Mouse (Mus musculus) liver (tissue): Measurements from ENCODE around the gene Phpt1.
A peak's percentile ranks its signal among the peaks of the same experiment; 100 is the strongest.

Source experiments
- DNase-seq: peaks from one replicate; pipeline ENCODE4 v3.0.0-alpha.2; 2020; ENCODE audit warnings: mixed read lengths

Gene Phpt1

GRCm38 (mm10) chr2:25574579-25575431 lies at the start of gene Phpt1, which contains the start of gene Mamdc4:
Gene Phpt1 (minus strand): TSS chr2:25575224.
Gene Mamdc4 (minus strand): TSS chr2:25574845.
- DNase-seq = peak; percentile 95

DNA sequence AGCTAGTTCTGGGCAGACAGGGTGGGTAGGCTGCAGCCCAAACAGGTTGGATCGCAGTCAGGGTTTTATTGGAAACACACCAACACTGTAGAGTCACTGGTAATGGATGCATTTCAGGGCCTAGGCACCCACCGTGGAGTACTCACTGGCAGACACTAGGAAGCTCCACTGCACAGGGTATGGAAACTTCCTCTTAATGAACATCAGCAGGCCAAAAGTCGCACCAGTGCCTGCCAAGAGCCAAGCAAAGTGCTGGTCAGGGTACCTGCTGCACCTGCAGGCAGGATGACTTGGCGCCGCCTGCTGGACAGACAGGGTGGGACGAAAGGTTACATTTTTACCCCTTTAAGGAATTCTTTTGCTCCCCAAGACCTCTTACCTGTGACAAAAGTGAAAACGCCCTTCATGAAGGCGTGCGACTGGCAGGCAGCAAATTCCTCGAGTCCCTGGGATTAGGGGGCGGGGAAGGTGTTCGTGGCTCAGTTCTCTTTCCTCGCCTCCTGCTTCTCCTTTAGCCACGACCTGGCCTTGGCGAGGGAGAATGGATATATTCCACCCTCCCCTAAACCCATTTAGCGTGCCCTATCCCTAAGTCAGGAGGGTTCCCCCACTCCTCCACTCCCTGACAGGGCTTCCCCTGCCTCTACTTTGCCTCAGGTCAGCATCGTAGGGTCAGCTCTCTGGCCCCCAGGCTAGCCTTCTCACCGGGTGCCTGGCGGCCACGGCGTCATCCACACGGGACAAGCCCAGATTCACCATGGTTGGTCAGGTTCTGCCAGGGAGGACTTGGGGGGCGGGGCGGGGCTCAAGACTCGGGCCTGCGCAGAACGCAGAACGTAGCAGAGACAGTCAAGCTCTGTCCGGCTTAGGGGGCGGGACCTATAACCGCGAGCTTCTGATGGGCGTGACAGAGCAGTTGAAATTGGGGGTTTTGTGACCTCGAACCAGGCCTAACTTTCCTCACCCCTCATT lies 46.5 kb upstream of the Phpt1 start, which contains the start of gene Tmem141:
TSS of gene Tmem141 (minus strand) at position 777 of the 972 bp plus-strand sequence.
- peak; percentile 83 for DNase-seq

- DNase-seq = no peak
Observed at GRCm38 (mm10) chr2:25620852-25621228, 45.8 kb upstream of the Phpt1 start.

- no peak for DNase-seq
Observed at GRCm38 (mm10) chr2:25620386-25620785, 45.4 kb upstream of the Phpt1 start.

DNA sequence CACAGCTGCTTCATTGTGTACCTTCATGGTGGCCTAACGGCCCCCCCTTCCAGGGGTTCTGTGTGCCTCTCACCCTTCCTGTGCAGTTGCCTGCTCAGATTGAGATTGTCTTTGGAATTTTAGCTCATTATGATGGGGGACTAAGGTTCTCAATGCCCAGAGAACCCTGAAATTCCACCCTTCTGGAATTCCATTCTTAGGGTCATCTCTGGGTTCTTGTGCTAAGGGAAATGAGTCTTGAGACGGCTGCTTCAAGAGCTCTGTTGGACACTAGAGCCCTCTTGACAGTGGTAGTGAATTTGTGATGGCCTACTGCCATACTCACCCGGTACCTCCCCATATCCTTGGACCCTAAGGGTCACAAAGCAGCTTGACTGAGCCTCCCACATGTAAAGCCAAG lies 42.6 kb upstream of the Phpt1 start, which contains the start of gene Ccdc183:
TSS of gene Ccdc183 (minus strand) at position 101 of the 400 bp plus-strand sequence.
- no peak for DNase-seq

- DNase-seq = no peak
Observed at GRCm38 (mm10) chr2:25616398-25616797, 41.4 kb upstream of the Phpt1 start.

- DNase-seq = no peak
Observed at GRCm38 (mm10) chr2:25608671-25609070, 33.6 kb upstream of the Phpt1 start.

DNA sequence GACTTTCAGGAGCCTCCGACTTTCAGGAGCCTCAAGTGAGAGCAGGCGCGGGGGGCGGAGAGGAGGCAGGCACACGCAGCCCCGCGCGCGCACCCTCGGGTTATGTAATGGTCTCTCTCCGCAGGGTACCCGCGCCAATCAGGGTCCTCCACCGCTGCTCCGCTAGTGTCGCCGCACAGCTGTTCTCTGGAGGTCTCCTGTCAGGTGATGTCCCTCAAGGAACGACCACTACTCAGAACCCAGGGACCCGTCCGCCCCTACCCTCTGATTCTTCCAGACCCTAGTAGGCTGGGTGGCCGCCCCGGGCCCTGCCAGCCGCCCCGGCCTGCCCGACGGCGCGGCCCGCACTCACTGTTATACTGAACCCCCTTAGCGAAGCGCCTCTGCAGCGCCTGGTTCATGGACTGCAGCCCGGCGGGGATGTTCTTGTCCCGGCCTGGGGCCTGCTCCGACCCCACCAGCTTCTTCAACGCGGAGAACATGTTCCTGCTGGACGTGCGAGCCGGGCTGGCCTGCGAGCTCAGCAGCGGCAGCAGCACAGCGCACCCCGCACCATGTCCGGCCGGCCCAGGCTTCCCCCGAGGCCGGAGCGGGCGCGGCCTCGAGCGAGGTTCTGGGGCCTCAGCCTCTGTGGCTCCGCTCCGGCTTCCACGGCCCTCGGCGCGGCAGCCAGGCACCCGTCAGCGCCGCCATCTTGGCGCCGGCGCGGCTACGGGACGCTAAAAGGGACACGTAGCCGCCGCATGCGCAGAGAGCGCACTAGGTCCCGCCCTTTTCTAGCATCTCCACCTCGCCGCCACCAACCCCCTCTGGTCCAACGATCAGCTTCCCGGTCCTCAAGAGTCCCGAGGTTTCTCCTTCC lies 33.0 kb upstream of the Phpt1 start, which contains the start of gene Rabl6:
TSS of gene Rabl6 (minus strand) at position 761 of the 862 bp plus-strand sequence.
- peak; percentile 88 for DNase-seq

GRCm38 (mm10) chr2:25602526-25602925 lies 27.5 kb upstream of the Phpt1 start:
- no peak for DNase-seq

DNA sequence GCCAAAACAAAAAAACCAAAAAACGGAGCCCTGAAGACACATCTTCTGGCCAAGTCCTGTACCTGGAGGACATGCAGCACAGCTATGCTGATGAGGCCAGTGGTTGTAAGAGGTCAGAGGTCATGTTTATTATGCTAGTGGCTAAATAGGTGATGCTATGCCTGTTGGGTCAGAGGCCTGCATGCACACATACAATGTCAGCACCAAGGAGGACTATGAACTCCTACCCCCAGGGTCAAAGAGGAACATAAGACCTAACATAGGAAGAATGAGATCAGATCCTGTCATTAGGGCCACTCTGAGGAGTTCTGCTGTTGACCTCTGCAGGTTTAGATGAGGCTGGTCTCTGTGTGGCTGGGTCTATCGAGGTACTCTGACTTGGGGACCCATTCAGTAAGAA lies 25.0 kb upstream of the Phpt1 start:
- DNase-seq = no peak

DNA sequence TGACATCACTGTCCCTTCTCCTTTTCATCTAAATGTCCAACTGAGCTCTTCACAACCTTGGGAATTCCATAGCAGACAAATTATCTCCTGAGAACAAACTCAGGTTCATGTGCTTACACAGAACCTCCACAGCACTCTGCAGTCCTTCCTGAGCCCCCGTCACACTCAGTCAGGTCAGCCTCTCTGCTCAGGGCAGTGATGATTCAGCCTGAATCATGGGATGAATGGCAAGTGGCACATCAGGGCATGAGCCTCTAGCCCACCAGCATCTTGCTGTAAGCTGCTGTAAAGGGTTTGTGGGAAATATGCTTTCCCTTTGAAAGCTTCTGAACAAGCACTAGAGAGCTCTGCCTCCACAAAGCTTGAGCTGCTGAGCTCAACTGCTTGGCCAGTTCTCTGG lies 23.7 kb upstream of the Phpt1 start:
- no peak for DNase-seq

DNA sequence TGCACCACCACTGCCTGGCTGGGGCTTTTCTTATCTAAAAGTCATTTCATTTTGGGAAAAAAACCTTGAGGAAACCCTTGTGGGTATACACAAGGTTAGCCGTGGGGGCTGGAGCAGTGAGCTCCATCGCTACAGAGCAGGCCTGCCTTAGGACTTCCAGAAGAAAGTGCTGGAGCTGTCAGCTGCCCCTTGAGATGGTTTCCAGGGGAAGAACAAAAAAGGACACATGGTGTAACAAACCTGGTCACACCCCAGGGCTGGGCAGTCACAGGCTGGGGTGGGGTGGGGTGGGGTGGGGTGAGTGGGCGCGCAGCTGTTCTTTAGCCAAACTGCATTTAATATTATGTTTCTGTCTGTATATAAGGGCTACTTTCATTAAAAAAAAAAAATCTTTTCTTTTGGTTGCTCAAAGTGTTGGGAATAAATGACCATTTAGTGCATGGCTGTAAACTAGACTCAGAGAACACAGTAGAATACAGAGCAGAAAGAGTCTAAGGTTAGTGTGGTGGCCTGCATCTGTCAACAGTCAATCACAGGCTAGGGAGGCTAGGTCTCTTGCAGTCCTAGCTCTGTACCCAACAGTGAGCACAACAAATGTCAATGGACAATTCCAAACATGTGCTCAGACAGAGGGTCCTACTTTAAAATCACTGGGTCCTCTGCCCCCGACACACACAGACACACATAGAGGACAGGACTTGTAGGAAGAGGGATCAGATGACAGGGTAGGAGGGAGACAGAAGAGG lies 21.9 kb upstream of the Phpt1 start:
- DNase-seq = no peak

DNA sequence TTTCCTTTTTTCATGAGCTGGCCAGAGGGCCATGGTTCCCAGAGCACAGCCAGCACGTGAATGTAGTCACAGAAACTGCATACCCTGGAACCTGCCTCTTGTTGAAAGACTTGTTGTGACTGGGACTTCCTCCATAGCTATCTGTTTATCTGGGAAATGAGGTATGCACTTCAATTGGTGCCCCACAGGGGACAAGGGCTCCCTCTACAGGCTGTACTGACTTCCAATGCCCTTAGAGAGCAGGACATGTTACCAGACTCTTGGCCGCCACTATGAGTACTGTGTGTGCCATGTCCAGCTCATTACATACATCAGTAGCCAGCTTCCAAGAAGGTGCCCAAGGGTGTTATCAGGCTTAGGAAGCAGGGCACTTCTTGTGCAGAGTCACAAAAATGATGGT lies 16.8 kb upstream of the Phpt1 start:
- peak; percentile 38 for DNase-seq

GRCm38 (mm10) chr2:25588227-25588907 lies 13.3 kb upstream of the Phpt1 start:
- DNase-seq = no peak

GRCm38 (mm10) chr2:25587290-25587689 lies 12.3 kb upstream of the Phpt1 start:
- no peak for DNase-seq

DNA sequence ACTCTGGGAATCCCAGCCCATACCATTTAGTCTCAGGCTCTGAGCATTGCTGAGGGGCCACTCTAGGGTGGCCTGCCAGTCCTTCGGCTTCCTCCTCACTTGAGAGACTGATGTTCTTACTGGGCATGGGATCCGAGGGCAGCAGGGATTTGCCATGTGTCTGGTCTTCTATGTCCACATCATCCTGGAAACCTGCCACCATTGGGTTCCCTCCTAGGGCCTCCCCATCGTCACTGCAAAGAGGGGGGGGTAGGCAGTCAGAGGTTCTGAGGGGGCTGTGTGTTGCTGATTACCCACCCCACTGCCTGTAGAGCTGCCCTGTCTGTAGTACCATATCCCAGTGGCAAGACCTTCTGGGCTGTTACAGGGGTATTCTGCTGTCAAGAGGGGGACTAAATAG lies 10.6 kb upstream of the Phpt1 start:
- DNase-seq = no peak

DNA sequence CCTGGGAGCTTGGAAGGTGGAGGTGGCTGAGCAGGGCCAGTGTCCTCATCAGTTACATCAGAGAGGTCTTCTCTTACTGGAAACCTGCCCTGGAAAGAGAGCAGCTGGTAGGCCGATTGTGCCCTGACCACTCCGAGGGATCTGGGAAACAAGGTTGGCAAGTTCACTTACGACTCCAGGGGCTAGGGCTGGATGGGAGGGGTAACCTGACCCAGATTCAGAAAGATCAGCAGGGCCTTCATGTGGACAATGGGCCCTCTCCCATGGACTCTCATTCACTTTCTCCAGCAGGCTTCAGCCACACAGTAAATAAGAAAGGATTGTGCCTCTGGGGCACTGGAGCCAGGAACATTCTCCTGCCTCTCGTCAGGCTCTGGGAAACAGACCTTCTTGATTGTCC lies 9.8 kb upstream of the Phpt1 start:
- no peak for DNase-seq

DNA sequence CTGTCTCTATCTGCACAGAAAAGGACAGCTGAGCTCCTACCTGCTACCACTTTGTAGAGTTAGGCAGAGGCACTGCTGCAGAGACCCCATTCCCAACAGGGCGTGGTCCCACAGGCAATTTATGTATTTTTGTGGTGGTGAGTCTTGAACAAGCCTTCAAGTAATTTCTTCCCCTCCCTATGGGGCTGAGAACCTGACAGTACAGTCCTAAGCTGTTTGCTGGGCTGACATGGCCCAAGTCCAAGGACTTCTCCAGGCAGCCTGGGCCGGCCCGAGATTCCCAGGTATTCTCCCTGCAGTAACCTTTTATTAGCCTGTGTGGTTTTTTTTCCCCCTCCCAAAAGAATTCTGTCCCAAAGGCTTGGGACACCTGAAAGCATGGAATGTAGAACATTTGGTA lies 9.1 kb upstream of the Phpt1 start:
- no peak for DNase-seq

- DNase-seq = no peak
Observed at GRCm38 (mm10) chr2:25583571-25583970, 8.5 kb upstream of the Phpt1 start.

- DNase-seq = no peak
Observed at GRCm38 (mm10) chr2:25583120-25583481, 8.1 kb upstream of the Phpt1 start.
